Mouse (Mus musculus): ENCODE results near the gene Dennd6b.

Gene Dennd6b

GRCm38 (mm10) chr15:89136461-89137155 is 59.7 kb downstream of the Dennd6b start:
- no peak for DNase-seq (ENCODE audit: extremely low read depth, low read depth)

Measured in MEL-GATA-1-ER (cell line).